Mouse (Mus musculus): ENCODE results near the gene Gtpbp8.
A peak's percentile ranks its signal among the peaks of the same experiment; 100 is the strongest.

Gene Gtpbp8

GRCm38 (mm10) chr16:44690501-44690900 is 55.7 kb downstream of the Gtpbp8 start:
- no peak for DNase-seq (ENCODE audit: inconsistent ontology term)

GRCm38 (mm10) chr16:44688507-44688906 is 57.7 kb downstream of the Gtpbp8 start:
- DNase-seq (ENCODE audit: inconsistent ontology term) = peak; percentile 36

GRCm38 (mm10) chr16:44687719-44688420 is 58.3 kb downstream of the Gtpbp8 start:
- no peak for DNase-seq (ENCODE audit: inconsistent ontology term)

- no peak for DNase-seq (ENCODE audit: inconsistent ontology term)
Measured at GRCm38 (mm10) chr16:44686991-44687718, 59.0 kb downstream of the Gtpbp8 start.
